In genomic region chr12:89764191-89765082, GRCm38 (mm10) we compare ENCODE assay signal across 10 mouse cellular contexts.
DNase-seq lines count a peak whose midpoint lies in the region; ATAC-seq lines count a peak whose summit lies in the region.
"Had no signal": no experiment of that assay in that cellular context is flagged by ENCODE, and none has a peak within 500 bp of the region (broad histone marks: within the 10 kb centered on the region; RNA-seq: fewer than 3 reads in every experiment).

No protein-coding gene starts in this region.

- 0 out of 2 replicates have a peak overlapping the region, but pooled peaks have one; percentile 3 for H3K27ac ChIP-seq in forebrain, embryonic 14.5 days (ENCODE audit: low read depth, low read length)
- 0 out of 2 replicates have a peak overlapping the region, but pooled peaks have one; percentile 13 for H3K27ac ChIP-seq in midbrain, embryonic 10.5 days (replicated peaks)
- H3K27ac ChIP-seq in heart, embryonic 10.5 days = no peak overlapping the region

- H3K9me3 ChIP-seq in forebrain, embryonic 14.5 days (replicated peaks; ENCODE audit: control insufficient read depth, low read length) = no peaks in the 10 kb centered on the region
- H3K9me3 ChIP-seq in midbrain, embryonic 10.5 days (replicated peaks) = no peaks in the 10 kb centered on the region
- no peaks in the 10 kb centered on the region for H3K9me3 ChIP-seq in heart, embryonic 10.5 days

- H3K36me3 ChIP-seq in forebrain, embryonic 14.5 days (ENCODE audit: control insufficient read depth, insufficient read depth, low read length) = no peaks in the 10 kb centered on the region
- no peaks in the 10 kb centered on the region for H3K36me3 ChIP-seq in midbrain, embryonic 10.5 days
- H3K36me3 ChIP-seq in heart, embryonic 10.5 days = no peaks in the 10 kb centered on the region

- peaks cover 9% of the 10 kb centered on the region for H3K4me1 ChIP-seq in forebrain, embryonic 14.5 days (ENCODE audit: control insufficient read depth, insufficient read depth, low read length)
- H3K4me1 ChIP-seq in midbrain, embryonic 10.5 days = peaks cover 11% of the 10 kb centered on the region
- 0 out of 2 replicates have a peak, but pooled peaks cover 3% of the 10 kb centered on the region for H3K4me1 ChIP-seq in heart, embryonic 10.5 days

- no peak overlapping the region for H3K9ac ChIP-seq in forebrain, embryonic 14.5 days (ENCODE audit: low read length)

- intact Hi-C loops in heart, postnatal 14 days (cut with DNase I) = no loop called here

- H3K4me2 ChIP-seq in forebrain, embryonic 14.5 days (ENCODE audit: low read length) = peak overlapping the region; percentile 12; the same call in 1 of the 2 replicates

- H3K4me3 ChIP-seq in forebrain, embryonic 14.5 days (ENCODE audit: low read depth, low read length) = no peak overlapping the region
- no peak overlapping the region for H3K4me3 ChIP-seq in midbrain, embryonic 10.5 days
- no peak overlapping the region for H3K4me3 ChIP-seq in heart, embryonic 10.5 days

- 34% methylated on average over 10 of the region's 10 CpGs for WGBS in forebrain, embryonic 14.5 days
- 58% methylated on average over 10 of the region's 10 CpGs for WGBS in midbrain, embryonic 10.5 days
- 28% methylated on average over 10 of the region's 10 CpGs for WGBS in heart, embryonic 10.5 days

- DNase-seq in right cerebral cortex, adult 18-20 months = peak; percentile 9
- DNase-seq in right cerebral cortex, postnatal 14 days = no peak
- DNase-seq in forebrain, embryonic 14.5 days (ENCODE audit: low spot score) = peak; percentile 72
- peak; percentile 16 for DNase-seq in midbrain, embryonic 10.5 days (ENCODE audit: low spot score)
- peak; percentile 21 for DNase-seq in retina, postnatal 1 day
- DNase-seq in heart, embryonic 10.5 days (ENCODE audit: low spot score) = no peak
- no peak for DNase-seq in gastrocnemius, adult 8-10 months (ENCODE audit: low spot score in 2 of 2)
- DNase-seq in heart, postnatal 14 days = no peak

- ATAC-seq in forebrain, embryonic 14.5 days = peak; percentile 91
- ATAC-seq: CD4-positive, CD25-positive, alpha-beta regulatory T cell, adult 4 months; inflammation-experienced regulatory T-cells, adult 6 months had no signal

- no peaks in the 10 kb centered on the region for H3K27me3 ChIP-seq in forebrain, embryonic 14.5 days (replicated peaks; ENCODE audit: control insufficient read depth, insufficient read depth, low read length)
- no peaks in the 10 kb centered on the region for H3K27me3 ChIP-seq in midbrain, embryonic 10.5 days (ENCODE audit: low read depth, poor library complexity, severe bottlenecking)
- H3K27me3 ChIP-seq in heart, embryonic 10.5 days (ENCODE audit: insufficient read depth, poor library complexity, severe bottlenecking) = no peaks in the 10 kb centered on the region

Comparison
In these comparisons a context has a peak if more than half of its experiments do, and no peak if none do; other contexts are left out.
1. DNase-seq: peak in right cerebral cortex, adult 18-20 months (single experiment), forebrain, embryonic 14.5 days (single experiment), midbrain, embryonic 10.5 days (single experiment) and retina, postnatal 1 day (single experiment); none in right cerebral cortex, postnatal 14 days (single experiment), heart, embryonic 10.5 days (single experiment), gastrocnemius, adult 8-10 months (0 of 2) and heart, postnatal 14 days (0 of 2).